17 mouse cellular contexts compared by ENCODE assay signal in the genomic region with DNA sequence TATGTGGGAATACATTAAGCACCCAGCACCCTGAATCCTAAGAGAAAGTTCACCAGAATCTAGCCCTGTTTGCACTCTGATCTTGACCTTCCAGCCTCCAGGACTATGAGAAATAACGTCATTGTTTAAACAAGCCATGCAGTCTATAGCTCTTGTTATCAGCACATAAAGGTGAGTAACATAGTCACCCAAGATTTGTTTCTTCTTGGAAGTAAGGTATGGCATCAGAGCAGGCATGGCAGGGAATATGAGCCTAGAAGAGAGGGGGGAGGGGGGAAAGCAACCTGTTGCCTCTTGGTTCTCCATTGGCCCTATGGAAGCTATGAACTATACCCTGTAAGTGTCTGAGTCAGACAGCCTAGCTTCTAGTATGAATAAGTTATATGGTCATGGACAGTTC.
"Had no signal": no experiment of that assay in that cellular context is flagged by ENCODE, and none has a peak within 500 bp of the region (broad histone marks: within the 10 kb centered on the region; RNA-seq: fewer than 3 reads in every experiment).

No protein-coding gene starts in this region.

- DNase-seq: kidney, adult 11 months; kidney, adult 8-10 months; kidney, postnatal 10 days; kidney, postnatal 36 days; liver, embryonic 13.5 days; lung, adult 2 months; right cerebral cortex, adult 18-20 months; right cerebral cortex, postnatal 14 days; right cerebral cortex, postnatal 4 days; thymus, postnatal 36 days had no signal

- H3K36me3 ChIP-seq: kidney, embryonic 15.5 days; liver, embryonic 13.5 days; midbrain, embryonic 10.5 days; midbrain, embryonic 13.5 days; neural tube, embryonic 13.5 days had no signal

- H3K27ac ChIP-seq: kidney, embryonic 15.5 days; liver, embryonic 13.5 days; midbrain, embryonic 10.5 days; midbrain, embryonic 13.5 days; neural tube, embryonic 13.5 days had no signal

- H3K9me3 ChIP-seq: kidney, embryonic 15.5 days; liver, embryonic 13.5 days; megakaryocyte, embryonic 14.5 days; midbrain, embryonic 10.5 days; midbrain, embryonic 13.5 days; neural tube, embryonic 13.5 days had no signal

- ATAC-seq: midbrain, embryonic 13.5 days; midbrain, embryonic 16.5 days had no signal

- H3K4me1 ChIP-seq: neural tube, embryonic 13.5 days had no signal

- H3K9ac ChIP-seq: kidney, embryonic 15.5 days; liver, embryonic 13.5 days; midbrain, embryonic 13.5 days; neural tube, embryonic 13.5 days had no signal

- H3K4me3 ChIP-seq: kidney, embryonic 15.5 days; liver, embryonic 13.5 days; megakaryocyte, embryonic 14.5 days; midbrain, embryonic 10.5 days; midbrain, embryonic 13.5 days; myocyte; neural tube, embryonic 13.5 days had no signal

- H3K27me3 ChIP-seq: kidney, embryonic 15.5 days; liver, embryonic 13.5 days; megakaryocyte, embryonic 14.5 days; midbrain, embryonic 13.5 days; neural tube, embryonic 13.5 days had no signal

- H3K4me2 ChIP-seq: kidney, embryonic 15.5 days; liver, embryonic 13.5 days; midbrain, embryonic 13.5 days; neural tube, embryonic 13.5 days had no signal
